Mouse (Mus musculus) cerebral cortex, adult 2 months (tissue): ENCODE results near the gene Kidins220.

ENCODE experiments used
- WGBS: fragments of 180-500 bp; shearing (Covaris S2); methylation state at CpG from one replicate; pipeline ENCODE4 v1.1.7; 2018; 5-methylcytosine and 5-hydroxymethylcytosine counted together

Kidins220 gene

DNA sequence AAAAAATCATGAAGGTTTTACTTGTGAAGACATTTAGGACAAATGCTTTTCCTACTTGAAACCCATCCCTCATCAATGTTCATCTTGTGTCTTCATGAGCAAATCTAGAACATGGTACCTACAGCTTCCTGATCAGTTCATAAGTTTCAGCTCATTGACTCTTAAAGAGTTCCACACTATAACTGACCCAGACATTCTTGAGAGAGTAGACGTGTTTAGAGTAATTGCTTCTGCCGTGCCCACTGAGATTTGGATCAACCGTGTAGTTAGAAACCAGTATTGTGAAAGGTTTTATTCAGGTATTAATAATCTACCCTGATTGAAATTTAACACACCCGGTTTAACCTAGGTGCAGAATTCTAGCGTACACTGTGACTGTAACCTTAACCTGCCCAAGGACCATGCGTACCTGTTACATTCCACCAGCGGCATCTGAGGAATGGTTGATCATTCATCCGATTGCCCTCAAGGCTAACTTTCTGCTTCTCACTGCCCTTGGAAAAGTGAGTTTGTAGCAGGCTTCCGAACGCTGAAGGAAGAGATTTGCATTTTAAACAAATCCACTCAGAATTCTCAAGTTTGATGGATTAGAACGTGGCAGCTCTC lies 12.3 kb upstream of the Kidins220 start:
- 87% methylated on average over 11 of the region's 11 CpGs for WGBS

GRCm38 (mm10) chr12:24963393-24964022 lies 11.2 kb upstream of the Kidins220 start:
- 48% methylated on average over 13 of the region's 13 CpGs for WGBS

- WGBS, result 58% methylated on average over 6 of the region's 6 CpGs
These were observed 9.3 kb upstream of the Kidins220 start for GRCm38 (mm10) chr12:24965406-24965805.

- whole genome bisulfite sequencing, result 54% methylated on average over 2 of the region's 2 CpGs
These were observed 8.7 kb upstream of the Kidins220 start for GRCm38 (mm10) chr12:24966046-24966445.

GRCm38 (mm10) chr12:24971490-24972200 lies 3.1 kb upstream of the Kidins220 start:
- 88% methylated on average over 5 of the region's 5 CpGs for WGBS

- WGBS, result 88% methylated on average over 8 of the region's 8 CpGs
These were observed 2.1 kb upstream of the Kidins220 start for GRCm38 (mm10) chr12:24972371-24973350.

DNA sequence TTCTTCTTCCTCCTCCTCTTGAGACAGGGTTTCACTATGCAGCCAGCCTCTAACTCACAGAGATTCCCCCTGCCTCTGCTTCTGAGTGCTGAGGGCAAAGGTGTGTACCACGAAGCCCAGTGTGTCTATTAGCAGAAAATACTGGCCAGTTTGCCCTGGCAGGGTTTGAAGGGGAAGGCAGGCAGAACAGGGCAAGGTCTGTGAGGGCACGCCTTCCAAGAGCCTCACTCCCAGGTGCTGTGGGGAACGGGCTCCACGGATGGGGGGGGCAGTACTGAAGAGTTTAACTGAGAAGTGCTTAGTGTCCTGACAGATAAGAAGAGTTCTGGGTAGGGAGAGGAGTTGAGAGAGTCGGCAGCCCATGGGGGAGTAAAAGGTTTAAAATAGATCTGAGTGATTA lies 1.1 kb upstream of the Kidins220 start:
- WGBS, result 59% methylated on average over 5 of the region's 5 CpGs

DNA sequence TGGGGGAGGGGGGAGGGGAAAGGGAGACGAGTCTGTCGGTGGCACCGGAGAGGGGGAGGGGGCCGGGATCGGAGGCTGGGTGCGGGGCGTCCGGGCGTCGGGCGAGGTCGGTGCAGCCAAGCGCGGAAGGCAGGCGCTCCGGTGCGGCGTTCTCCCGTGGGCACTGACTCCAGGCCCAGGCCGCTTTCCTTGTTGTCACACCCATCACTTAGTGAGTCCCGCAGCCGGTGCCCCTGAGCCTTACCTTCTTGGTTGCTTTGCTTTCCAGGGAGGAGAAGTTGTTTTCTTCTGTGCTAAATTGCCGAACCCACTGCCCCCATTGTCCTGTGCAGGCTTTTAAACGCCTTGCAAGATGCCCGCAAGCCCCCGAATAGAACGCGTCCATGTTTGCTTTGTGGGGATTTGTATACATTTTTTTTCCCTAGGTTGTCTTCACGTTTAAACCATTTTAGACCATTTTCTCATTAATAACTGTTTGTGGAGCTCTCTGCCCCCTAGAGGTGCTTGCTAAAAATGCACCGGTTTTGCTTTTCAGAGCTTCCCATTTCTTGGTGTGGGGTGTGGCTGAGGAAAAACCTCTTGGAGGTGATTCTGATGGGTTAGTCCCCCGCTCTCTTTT lies 499 bp downstream of the Kidins220 start:
- under 1% methylated on average over 31 of the region's 31 CpGs for WGBS

GRCm38 (mm10) chr12:24985226-24985625 lies 10.5 kb downstream of the Kidins220 start:
- 62% methylated on average over 5 of the region's 5 CpGs for WGBS

- 86% methylated on average over 4 of the region's 4 CpGs for WGBS
These were observed 20.6 kb downstream of the Kidins220 start for GRCm38 (mm10) chr12:24995350-24995749.

GRCm38 (mm10) chr12:25005350-25005749 lies 30.6 kb downstream of the Kidins220 start:
- WGBS, result 74% methylated on average over 6 of the region's 6 CpGs

DNA sequence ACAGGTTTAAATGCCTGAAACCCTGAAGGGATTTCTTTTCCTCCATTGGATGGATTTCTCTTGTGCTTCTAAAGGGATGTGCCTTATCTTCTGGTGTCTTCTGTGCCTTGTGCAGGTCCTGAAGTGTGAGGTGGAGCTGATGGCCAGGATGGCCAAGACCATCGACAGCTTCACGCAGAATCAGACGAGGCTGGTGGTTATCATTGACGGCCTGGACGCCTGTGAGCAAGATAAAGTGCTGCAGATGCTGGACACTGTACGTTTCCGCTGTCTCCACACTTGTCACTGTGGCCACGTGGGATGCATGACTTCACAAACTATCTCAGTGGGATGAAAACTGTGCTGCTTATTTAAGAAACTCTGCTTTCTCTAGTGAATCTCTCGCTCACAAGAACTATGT lies 35.2 kb downstream of the Kidins220 start:
- 81% methylated on average over 9 of the region's 9 CpGs for WGBS

DNA sequence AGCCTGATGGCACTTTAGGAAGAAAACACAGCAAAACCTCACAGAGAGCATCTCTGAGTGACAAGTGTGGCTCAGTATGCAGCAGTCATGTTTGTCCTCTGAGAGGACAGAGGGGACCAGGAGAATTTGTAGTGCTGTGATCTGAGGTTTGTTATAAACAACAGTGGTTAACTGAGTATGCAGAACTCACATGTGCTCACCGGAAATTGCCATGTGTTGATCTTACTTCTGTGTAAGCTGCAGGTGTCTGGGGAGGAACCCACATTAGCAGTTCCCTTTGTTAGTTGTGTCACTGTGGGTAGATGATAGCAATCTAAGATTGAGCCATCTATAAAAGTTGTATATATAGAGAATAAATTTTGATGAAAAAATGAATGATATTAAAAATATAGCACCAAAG lies 35.7 kb downstream of the Kidins220 start:
- 77% methylated on average over 1 of the region's 1 CpGs for WGBS

- 69% methylated on average over 15 of the region's 15 CpGs for WGBS
These were observed 37.1 kb downstream of the Kidins220 start for GRCm38 (mm10) chr12:25011733-25012367.

GRCm38 (mm10) chr12:25012555-25013540 lies 38.1 kb downstream of the Kidins220 start:
- 62% methylated on average over 13 of the region's 13 CpGs for WGBS

DNA sequence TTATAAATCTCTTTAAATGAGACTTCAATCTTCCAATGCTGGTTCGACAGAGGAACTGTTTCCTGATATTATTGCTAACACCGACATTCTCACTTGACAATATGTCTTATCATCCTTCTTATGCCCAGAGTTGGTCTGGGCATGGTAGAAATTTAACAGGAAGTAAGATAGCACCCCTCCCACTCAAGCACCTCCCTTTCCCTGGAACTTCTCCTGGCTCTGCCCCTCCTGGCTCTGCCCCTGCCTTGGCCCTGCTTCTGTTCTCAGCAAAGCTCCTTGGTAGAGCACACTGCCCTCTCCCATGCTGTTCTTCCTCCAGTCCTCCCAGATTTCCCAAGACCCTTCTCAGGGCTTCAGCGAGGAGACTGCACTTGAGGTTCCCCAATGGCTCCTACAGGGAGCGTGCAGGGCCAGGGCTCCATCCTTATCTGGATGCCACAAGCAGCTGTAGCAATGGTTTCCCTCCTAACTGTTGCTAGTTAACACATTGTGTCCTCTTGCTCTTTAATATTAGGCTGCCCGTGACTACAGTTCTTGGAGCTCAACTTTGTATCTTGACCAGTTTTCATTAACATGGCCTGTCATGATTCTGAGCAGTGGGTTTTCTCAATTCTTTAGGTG lies 39.7 kb downstream of the Kidins220 start:
- 88% methylated on average over 5 of the region's 5 CpGs for WGBS

DNA sequence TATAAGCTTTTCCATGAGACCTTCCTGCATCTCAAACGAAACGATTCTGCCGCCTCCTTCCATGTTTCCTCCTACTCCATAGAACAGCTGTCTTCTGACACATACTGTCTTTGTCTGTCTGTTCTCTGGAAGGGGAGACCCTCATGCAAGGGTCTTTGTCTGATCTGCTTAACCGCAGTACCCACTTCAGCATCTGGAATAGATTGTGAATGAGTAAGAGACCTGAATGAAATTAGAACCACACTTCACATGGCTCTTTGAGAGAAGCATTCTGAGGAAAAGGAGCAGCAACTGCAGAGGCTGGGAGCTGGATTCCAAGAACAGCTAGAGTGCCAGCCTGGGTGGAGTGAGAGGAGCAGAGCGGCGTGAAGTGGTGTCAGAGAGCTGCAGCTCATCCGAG lies 40.2 kb downstream of the Kidins220 start:
- 66% methylated on average over 7 of the region's 7 CpGs for WGBS

DNA sequence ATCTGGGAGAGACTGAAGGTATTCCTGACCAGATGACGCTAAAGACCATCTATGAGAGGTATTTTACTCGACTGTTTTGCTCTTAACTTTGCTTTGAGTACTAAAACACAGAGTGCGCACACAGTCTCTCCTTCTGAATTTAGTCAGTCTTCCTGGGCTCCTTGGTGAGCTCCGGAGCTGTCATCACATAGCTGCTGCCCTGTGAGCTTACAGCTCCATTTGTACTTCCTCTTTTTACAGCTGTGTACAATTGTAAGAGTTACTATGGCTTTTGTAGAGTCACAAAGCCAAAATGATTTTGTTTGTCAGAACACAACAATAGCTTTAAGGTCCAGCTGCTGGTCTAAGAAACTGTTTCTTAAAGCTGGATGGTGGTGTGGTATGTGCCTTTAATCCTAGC lies 42.3 kb downstream of the Kidins220 start:
- 85% methylated on average over 4 of the region's 4 CpGs for WGBS

DNA sequence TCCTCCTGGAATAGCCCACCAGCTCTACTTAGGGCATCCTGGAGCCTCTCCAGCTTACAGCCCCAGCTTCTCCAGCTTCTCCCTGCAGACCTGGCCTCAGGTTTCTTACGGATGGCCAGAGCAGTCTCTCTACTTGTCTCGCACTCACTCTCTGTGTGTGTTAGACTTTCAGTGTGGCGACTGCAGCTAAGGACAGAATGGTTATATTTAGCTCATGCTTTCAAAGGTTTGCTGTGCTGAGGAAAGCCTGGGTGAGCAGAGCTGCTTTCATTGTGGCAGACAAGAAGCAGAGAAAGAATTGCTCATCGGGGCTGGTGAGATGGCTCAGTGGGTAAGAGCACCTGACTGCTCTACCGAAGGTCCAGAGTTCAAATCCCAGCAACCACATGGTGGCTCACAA lies 46.3 kb downstream of the Kidins220 start:
- 46% methylated on average over 5 of the region's 5 CpGs for WGBS
